Mouse (Mus musculus): ENCODE data around the gene Lrrc8c.

- TF ChIP-seq CTCF (IDR thresholded peaks at IDR 0.05; ENCODE audit: borderline replicate concordance, control insufficient read depth, extremely low read depth, insufficient read depth, low read length, poor library complexity) (no peak), POLR2A (IDR thresholded peaks at IDR 0.05; ENCODE audit: control insufficient read depth, extremely low read depth, insufficient read depth, low read length, poor library complexity) (no peak)
These were observed 5.8 kb downstream of the Lrrc8c start for GRCm38 (mm10) chr5:105525004-105525403.

Data from thymus, adult 2 months (tissue).